Mouse (Mus musculus) c-Kit-negative CD71-positive TER-119-positive erythroid progenitor cells, embryonic 14.5 days (primary cell): ENCODE measurements around the gene Mettl23.
"Not testable (repeated sequence)": the region's sequence is repeated elsewhere in the genome, so short reads cannot be mapped to it uniquely, and the experiment has no call there.

Experiments used
- DNase-seq: peaks from one replicate; pipeline ENCODE4 v3.0.0-alpha.2; 2013; ENCODE audit warnings: low read depth, low spot score

Gene Mettl23

GRCm38 (mm10) chr11:116881440-116881839 is 38.4 kb downstream of the Mettl23 start:
- DNase-seq, result no peak

- DNase-seq, result no peak
Observed at GRCm38 (mm10) chr11:116882446-116882845, 39.4 kb downstream of the Mettl23 start.

GRCm38 (mm10) chr11:116884061-116884460 is 41.0 kb downstream of the Mettl23 start:
- no peak for DNase-seq

- peak; percentile 30 for DNase-seq
Observed at GRCm38 (mm10) chr11:116885275-116886151, 42.4 kb downstream of the Mettl23 start.

- no peak for DNase-seq
Observed at GRCm38 (mm10) chr11:116887136-116887535, 44.1 kb downstream of the Mettl23 start.

GRCm38 (mm10) chr11:116893532-116894442 is 50.7 kb downstream of the Mettl23 start:
- no peak for DNase-seq

GRCm38 (mm10) chr11:116895402-116895801 is 52.3 kb downstream of the Mettl23 start:
- no peak for DNase-seq

- no peak for DNase-seq
Observed at GRCm38 (mm10) chr11:116899247-116899646, 56.2 kb downstream of the Mettl23 start.

- DNase-seq, result not testable (repeated sequence)
Observed at GRCm38 (mm10) chr11:116902588-116902987, 59.5 kb downstream of the Mettl23 start.
